Mouse (Mus musculus) forebrain, embryonic 16.5 days (tissue): ENCODE measurements around the gene 9130213A22Rik. TPM values are rescaled to one million over a fixed set of nuclear protein-coding genes. Genes with fewer than 3 reads are reported as not detected.
A peak's percentile ranks its signal among the peaks of the same experiment; 100 is the strongest.

Experiments used
- ATAC-seq: fragments of 200-750 bp; cut with Nextera tagmentation; 2 replicates; pipeline ENCODE4 v1.8.0; 2017; ENCODE audit warnings: mild to moderate bottlenecking, moderate library complexity
- H3K27ac ChIP-seq: fragments of 300-500 bp; sonication (generic); 2 replicates; pipeline ENCODE4 v1.5.1; 2014; ENCODE audit warnings: low read length, control low read depth
- H3K27me3 ChIP-seq: fragments of 300-500 bp; sonication (generic); replicated peaks from 2 replicates; pipeline ENCODE4 v1.6.1; 2014; ENCODE audit warnings: low read length; ENCODE audit not compliant: control insufficient read depth, insufficient read depth
- H3K36me3 ChIP-seq: fragments of 300-500 bp; sonication (generic); 2 replicates; pipeline ENCODE4 v1.6.1; 2014; ENCODE audit not compliant: control insufficient read depth, insufficient read depth
- H3K4me1 ChIP-seq: fragments of 300-500 bp; sonication (generic); replicated peaks from 2 replicates; pipeline ENCODE4 v1.6.1; 2014; ENCODE audit warnings: low read length; ENCODE audit not compliant: control insufficient read depth, insufficient read depth
- H3K4me2 ChIP-seq: fragments of 300-500 bp; sonication (generic); 2 replicates; pipeline ENCODE4 v1.6.1; 2014; ENCODE audit warnings: mild to moderate bottlenecking, low read length, control low read depth
- H3K4me3 ChIP-seq: fragments of 300-500 bp; sonication (generic); replicated peaks from 2 replicates; pipeline ENCODE4 v1.5.1; 2014; ENCODE audit warnings: mild to moderate bottlenecking, low read length, control low read depth
- H3K9ac ChIP-seq: fragments of 300-500 bp; sonication (generic); replicated peaks from 2 replicates; pipeline ENCODE4 v1.6.1; 2014; ENCODE audit warnings: low read depth, low read length, control low read depth
- H3K9me3 ChIP-seq: fragments of 300-500 bp; sonication (generic); 2 replicates; pipeline ENCODE4 v1.6.1; 2016; ENCODE audit warnings: low read length; ENCODE audit not compliant: control insufficient read depth
- WGBS: fragments of 180-500 bp; shearing (Covaris S2); extraction: QIAGEN DNeasy Blood & Tissue Kit; methylation state at CpG from one replicate; pipeline ENCODE4 v1.1.7; 2014; 5-methylcytosine and 5-hydroxymethylcytosine counted together
- polyA plus RNA-seq: library from polyadenylated mRNA; unstranded; fragments of >200 nt; fragmentation: Nextera tagmentation; extraction: Ambion mirVana; gene quantifications from 2 replicates; pipeline ENCODE4 v1.2.1, GENCODE M21; 2015

The 9130213A22Rik gene
- polyA plus RNA-seq, 1 experiment from 2014 or later: 0.39 TPM

- Histone ChIP-seq H3K4me3 (no peak overlapping the region), H3K27me3 (no peaks in the 10 kb centered on the region), H3K4me2 (no peak overlapping the region), H3K9me3 (no peaks in the 10 kb centered on the region), H3K27ac (no peak overlapping the region; the same call in 1 of the 2 replicates), H3K9ac (no peak overlapping the region), H3K36me3 (no peaks in the 10 kb centered on the region), H3K4me1 (peaks cover 26% of the 10 kb centered on the region)
- ATAC-seq: no peak
- 48% methylated on average over 2 of the region's 2 CpGs for WGBS
These were observed 47.7 kb downstream of the 9130213A22Rik start for GRCm38 (mm10) chr11:69074776-69075069.

- H3K27me3 ChIP-seq: no peaks in the 10 kb centered on the region
- no peak overlapping the region for H3K4me3 ChIP-seq
- H3K4me1 ChIP-seq: peaks cover 27% of the 10 kb centered on the region
- no peak for ATAC-seq
- no peak overlapping the region; the same call in 1 of the 2 replicates for H3K4me2 ChIP-seq
- no peaks in the 10 kb centered on the region for H3K36me3 ChIP-seq
- no peak overlapping the region for H3K9ac ChIP-seq
- no peaks in the 10 kb centered on the region for H3K9me3 ChIP-seq
- 33% methylated on average over 6 of the region's 6 CpGs for WGBS
- H3K27ac ChIP-seq: peak overlapping the region; percentile 56
These were observed 48.2 kb downstream of the 9130213A22Rik start for GRCm38 (mm10) chr11:69073951-69074775.

GRCm38 (mm10) chr11:69073065-69073888 lies 49.1 kb downstream of the 9130213A22Rik start:
- Histone ChIP-seq H3K4me2 (peak overlapping the region; percentile 51), H3K4me3 (peak overlapping the region; percentile 38), H3K9me3 (no peaks in the 10 kb centered on the region), H3K9ac (peak overlapping the region; percentile 65), H3K4me1 (peaks cover 27% of the 10 kb centered on the region), H3K36me3 (no peaks in the 10 kb centered on the region), H3K27ac (peak overlapping the region; percentile 97), H3K27me3 (no peaks in the 10 kb centered on the region)
- ATAC-seq: peak; percentile 78
- WGBS: under 1% methylated on average over 14 of the region's 14 CpGs

GRCm38 (mm10) chr11:69072666-69073064 lies 49.7 kb downstream of the 9130213A22Rik start:
- Histone ChIP-seq H3K9ac (peak overlapping the region; percentile 65), H3K27me3 (no peaks in the 10 kb centered on the region), H3K4me2 (peak overlapping the region; percentile 51), H3K36me3 (no peaks in the 10 kb centered on the region), H3K4me1 (peaks cover 27% of the 10 kb centered on the region), H3K4me3 (peak overlapping the region; percentile 38), H3K27ac (peak overlapping the region; percentile 97), H3K9me3 (no peaks in the 10 kb centered on the region)
- WGBS: 11% methylated on average over 9 of the region's 9 CpGs
- ATAC-seq: no peak

- H3K4me1 ChIP-seq: peaks cover 27% of the 10 kb centered on the region
- 84% methylated on average over 11 of the region's 11 CpGs for WGBS
- H3K36me3 ChIP-seq: no peaks in the 10 kb centered on the region
- H3K4me2 ChIP-seq: peak overlapping the region; percentile 51
- no peaks in the 10 kb centered on the region for H3K9me3 ChIP-seq
- H3K27ac ChIP-seq: peak overlapping the region; percentile 97
- no peak for ATAC-seq
- peak overlapping the region; percentile 38 for H3K4me3 ChIP-seq
- peak overlapping the region; percentile 65; the same call in 1 of the 2 replicates for H3K9ac ChIP-seq
- no peaks in the 10 kb centered on the region for H3K27me3 ChIP-seq
These were observed 50.2 kb downstream of the 9130213A22Rik start for GRCm38 (mm10) chr11:69072234-69072633.

- Histone ChIP-seq H3K36me3 (no peaks in the 10 kb centered on the region), H3K27ac (peak overlapping the region; percentile 92), H3K9ac (peak overlapping the region; percentile 87), H3K4me1 (peaks cover 35% of the 10 kb centered on the region), H3K4me2 (peak overlapping the region; percentile 93), H3K9me3 (no peaks in the 10 kb centered on the region), H3K27me3 (no peaks in the 10 kb centered on the region), H3K4me3 (peak overlapping the region; percentile 72)
- no peak for ATAC-seq
- 22% methylated on average over 9 of the region's 9 CpGs for WGBS
These were observed 51.1 kb downstream of the 9130213A22Rik start for GRCm38 (mm10) chr11:69071262-69071661.

GRCm38 (mm10) chr11:69070590-69071222 lies 51.7 kb downstream of the 9130213A22Rik start, which contains the start of gene Tmem107:
TSS of gene Tmem107 (plus strand) at chr11:69070806.
- H3K36me3 ChIP-seq: no peaks in the 10 kb centered on the region
- no peaks in the 10 kb centered on the region for H3K27me3 ChIP-seq
- WGBS: under 1% methylated on average over 47 of the region's 47 CpGs
- H3K4me1 ChIP-seq: peaks cover 40% of the 10 kb centered on the region
- peak within 1 kb of the TSS; percentile 72 for H3K4me3 ChIP-seq
- H3K27ac ChIP-seq: peak within 1 kb of the TSS; percentile 92
- peak within 1 kb of the TSS; percentile 87 for H3K9ac ChIP-seq
- H3K9me3 ChIP-seq: no peaks in the 10 kb centered on the region
- H3K4me2 ChIP-seq: peak within 1 kb of the TSS; percentile 93
- ATAC-seq: peak; percentile 85

- Histone ChIP-seq H3K27ac (peak overlapping the region; percentile 92), H3K27me3 (no peaks in the 10 kb centered on the region), H3K9ac (peak overlapping the region; percentile 87), H3K9me3 (no peaks in the 10 kb centered on the region), H3K4me1 (peaks cover 42% of the 10 kb centered on the region), H3K4me3 (peak overlapping the region; percentile 72), H3K4me2 (peak overlapping the region; percentile 93), H3K36me3 (no peaks in the 10 kb centered on the region)
- no peak for ATAC-seq
- WGBS: under 1% methylated on average over 13 of the region's 13 CpGs
These were observed 52.3 kb downstream of the 9130213A22Rik start for GRCm38 (mm10) chr11:69070093-69070492.
